7 mouse cellular contexts compared by ENCODE assay signal in the genomic region with DNA sequence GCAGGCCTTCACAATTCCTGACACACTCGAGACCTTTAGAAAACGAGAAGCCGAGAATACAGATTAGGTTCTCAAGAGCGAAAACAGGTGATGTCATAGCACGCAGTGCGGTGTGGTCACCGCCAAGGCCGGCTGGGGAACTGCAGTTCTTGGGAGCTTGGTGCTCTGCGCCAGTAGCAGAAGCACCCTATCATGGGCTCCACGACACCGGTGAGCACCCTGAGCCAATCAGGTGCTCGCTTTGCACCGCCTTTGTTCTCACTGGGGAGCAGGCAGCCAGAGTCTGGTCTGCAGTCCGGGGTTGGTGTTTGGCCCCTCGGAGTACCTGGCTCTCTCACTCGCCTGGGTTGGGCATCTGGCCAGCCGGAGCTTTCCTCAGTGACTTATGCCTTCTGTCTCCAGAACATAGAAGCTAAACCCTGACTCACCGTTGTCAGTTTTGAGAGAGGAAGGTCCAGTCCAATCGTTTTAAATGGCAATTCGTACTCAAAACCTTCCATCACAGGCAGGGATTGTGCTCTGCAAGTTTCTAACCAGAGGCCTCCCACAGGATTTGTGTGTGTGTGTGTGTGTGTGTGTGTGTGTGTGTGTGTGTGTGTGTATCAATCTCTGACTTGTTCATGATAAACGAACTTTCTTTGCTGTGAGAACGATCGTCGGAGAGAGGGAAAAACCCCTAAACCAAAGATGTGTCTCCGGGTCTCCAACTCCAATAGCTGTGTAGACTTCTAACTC. TPM values are rescaled to one million over a fixed set of nuclear protein-coding genes. Genes with fewer than 3 reads are reported as not detected.
DNase-seq lines count a peak whose midpoint lies in the region; ATAC-seq and TF ChIP-seq lines count a peak whose summit lies in the region.

A gene (plus strand): TSS at position 82 of the 735 bp plus-strand sequence.

- H3K4me1 ChIP-seq in embryonic facial prominence, embryonic 11.5 days (ENCODE audit: control insufficient read depth, insufficient read depth, low read length), result peaks cover 4% of the 10 kb centered on the region; the same call in 1 of the 2 replicates
- no peaks in the 10 kb centered on the region for H3K4me1 ChIP-seq in heart, adult 2 months (ENCODE audit: control insufficient read depth, insufficient read depth, low read length)
- H3K4me1 ChIP-seq in kidney, adult 2 months (ENCODE audit: control insufficient read depth, insufficient read depth, low read length), result peaks cover 3% of the 10 kb centered on the region; the same call in 1 of the 2 replicates
- 0 out of 2 replicates have a peak, but pooled peaks cover 2% of the 10 kb centered on the region for H3K4me1 ChIP-seq in limb, embryonic 11.5 days (ENCODE audit: control insufficient read depth, insufficient read depth, low read length)
- peaks cover 19% of the 10 kb centered on the region for H3K4me1 ChIP-seq in midbrain, embryonic 13.5 days (replicated peaks)
- H3K4me1 ChIP-seq in small intestine, adult 2 months (ENCODE audit: control insufficient read depth, insufficient read depth, insufficient read length, low read length), result no peaks in the 10 kb centered on the region

- peak; percentile 36 for ATAC-seq in embryonic facial prominence, embryonic 11.5 days (replicated peaks; ENCODE audit: insufficient number of reproducible peaks, low FRiP score, low TSS enrichment, low read depth)
- ATAC-seq in limb, embryonic 11.5 days (ENCODE audit: insufficient number of reproducible peaks, low FRiP score, low TSS enrichment, low read depth), result peak; percentile 37; the same call in 1 of the 2 replicates
- ATAC-seq in midbrain, embryonic 13.5 days, result peak; percentile 57

- no peaks in the 10 kb centered on the region for H3K9me3 ChIP-seq in embryonic facial prominence, embryonic 11.5 days (replicated peaks; ENCODE audit: control insufficient read depth, low read length)
- H3K9me3 ChIP-seq in limb, embryonic 11.5 days (ENCODE audit: control insufficient read depth, low read length), result no peaks in the 10 kb centered on the region
- no peaks in the 10 kb centered on the region for H3K9me3 ChIP-seq in midbrain, embryonic 13.5 days

- peak; percentile 49 for TF ChIP-seq POLR2A in heart, adult 2 months (IDR thresholded peaks at IDR 0.05; ENCODE audit: insufficient read depth, low read depth, low read length)
- no peak for TF ChIP-seq POLR2A in kidney, adult 2 months (IDR thresholded peaks at IDR 0.05; ENCODE audit: low read depth, low read length)
- peak; percentile 46; the same call in 1 of the 2 replicates for TF ChIP-seq POLR2A in small intestine, adult 2 months (IDR thresholded peaks at IDR 0.05; ENCODE audit: low read depth, low read length)

- H3K36me3 ChIP-seq in embryonic facial prominence, embryonic 11.5 days (replicated peaks; ENCODE audit: control insufficient read depth, insufficient read depth, low read depth, low read length), result no peaks in the 10 kb centered on the region
- no peaks in the 10 kb centered on the region for H3K36me3 ChIP-seq in heart, adult 2 months (ENCODE audit: control insufficient read depth, insufficient read depth, low read length)
- no peaks in the 10 kb centered on the region for H3K36me3 ChIP-seq in kidney, adult 2 months (ENCODE audit: control insufficient read depth, insufficient read depth, low read length)
- no peaks in the 10 kb centered on the region for H3K36me3 ChIP-seq in limb, embryonic 11.5 days (ENCODE audit: control insufficient read depth, insufficient read depth, low read length)
- H3K36me3 ChIP-seq in midbrain, embryonic 13.5 days, result no peaks in the 10 kb centered on the region
- no peaks in the 10 kb centered on the region for H3K36me3 ChIP-seq in small intestine, adult 2 months (ENCODE audit: control insufficient read depth, insufficient read depth, low read length)

- H3K27me3 ChIP-seq in embryonic facial prominence, embryonic 11.5 days (ENCODE audit: control insufficient read depth, insufficient read depth, low read length), result no peaks in the 10 kb centered on the region
- H3K27me3 ChIP-seq in heart, adult 2 months (ENCODE audit: control insufficient read depth, insufficient read depth, low read length), result no peaks in the 10 kb centered on the region
- H3K27me3 ChIP-seq in kidney, adult 2 months (replicated peaks; ENCODE audit: control insufficient read depth, insufficient read depth, low read length), result no peaks in the 10 kb centered on the region
- H3K27me3 ChIP-seq in limb, embryonic 11.5 days (ENCODE audit: control insufficient read depth, insufficient read depth, low read length), result no peaks in the 10 kb centered on the region
- H3K27me3 ChIP-seq in midbrain, embryonic 13.5 days, result no peaks in the 10 kb centered on the region
- H3K27me3 ChIP-seq in small intestine, adult 2 months (ENCODE audit: control insufficient read depth, insufficient read depth, low read length), result no peaks in the 10 kb centered on the region

- H3K9ac ChIP-seq in embryonic facial prominence, embryonic 11.5 days (replicated peaks; ENCODE audit: low read length), result peak within 1 kb of the TSS; percentile 51
- peak within 1 kb of the TSS; percentile 27 for H3K9ac ChIP-seq in heart, adult 2 months (ENCODE audit: low read depth, low read length)
- H3K9ac ChIP-seq in limb, embryonic 11.5 days (ENCODE audit: low read length), result peak within 1 kb of the TSS; percentile 56
- peak within 1 kb of the TSS; percentile 56 for H3K9ac ChIP-seq in midbrain, embryonic 13.5 days (replicated peaks)

- H3K27ac ChIP-seq in embryonic facial prominence, embryonic 11.5 days (replicated peaks; ENCODE audit: low read depth, low read length), result peak within 1 kb of the TSS; percentile 79
- peak within 1 kb of the TSS; percentile 80 for H3K27ac ChIP-seq in heart, adult 2 months
- H3K27ac ChIP-seq in kidney, adult 2 months (ENCODE audit: insufficient read depth, low read depth, low read length), result peak within 1 kb of the TSS; percentile 78
- H3K27ac ChIP-seq in limb, embryonic 11.5 days (replicated peaks; ENCODE audit: low read depth, low read length), result peak within 1 kb of the TSS; percentile 68
- H3K27ac ChIP-seq in midbrain, embryonic 13.5 days, result peak within 1 kb of the TSS; percentile 86
- peak within 1 kb of the TSS; percentile 61 for H3K27ac ChIP-seq in small intestine, adult 2 months (ENCODE audit: insufficient read depth, low read depth, low read length)

- H3K4me2 ChIP-seq in embryonic facial prominence, embryonic 11.5 days (ENCODE audit: low read depth, low read length), result peak within 1 kb of the TSS; percentile 47
- peak within 1 kb of the TSS; percentile 35 for H3K4me2 ChIP-seq in limb, embryonic 11.5 days (ENCODE audit: low read depth, severe bottlenecking)
- peak within 1 kb of the TSS; percentile 62 for H3K4me2 ChIP-seq in midbrain, embryonic 13.5 days (replicated peaks)

- intact Hi-C loops in heart, adult 2 months (cut with DNase I), result loop anchor here (2.0 to 5.0 kb wide), 4 partner anchors 68 to 386 kb away; a partner anchor contains a TSS

- no peaks in the 10 kb centered on the region for H3K79me2 ChIP-seq in heart, adult 2 months (replicated peaks; ENCODE audit: control insufficient read depth, insufficient read depth, low read length)

- TF ChIP-seq CTCF in heart, adult 2 months (IDR thresholded peaks at IDR 0.05), result peak; percentile 61
- TF ChIP-seq CTCF in kidney, adult 2 months (conservative IDR thresholded peaks at IDR 0.05; ENCODE audit: insufficient read depth, insufficient read length, low read depth, low read length), result peak; percentile 41
- TF ChIP-seq CTCF in small intestine, adult 2 months (IDR thresholded peaks at IDR 0.05; ENCODE audit: extremely low read depth, insufficient read length, insufficient replicate concordance, low read depth, low read length), result peak; percentile 31; the same call in 1 of the 2 replicates

- no peak for TF ChIP-seq EP300 in heart, adult 2 months (IDR thresholded peaks at IDR 0.05; ENCODE audit: insufficient read depth, low read depth, low read length)

- H3K4me3 ChIP-seq in embryonic facial prominence, embryonic 11.5 days (ENCODE audit: low read depth, low read length), result peak within 1 kb of the TSS; percentile 18
- peak within 1 kb of the TSS; percentile 67 for H3K4me3 ChIP-seq in heart, adult 2 months
- peak within 1 kb of the TSS; percentile 34 for H3K4me3 ChIP-seq in kidney, adult 2 months (ENCODE audit: insufficient read depth, low read depth, low read length)
- H3K4me3 ChIP-seq in limb, embryonic 11.5 days (ENCODE audit: low read depth, low read length), result peak within 1 kb of the TSS; percentile 67
- H3K4me3 ChIP-seq in midbrain, embryonic 13.5 days (replicated peaks), result peak within 1 kb of the TSS; percentile 94
- H3K4me3 ChIP-seq in small intestine, adult 2 months (ENCODE audit: low read depth, low read length), result peak within 1 kb of the TSS; percentile 57

- peak; percentile 91 for DNase-seq in adrenal gland, postnatal 14 days
- peak; percentile 80 for DNase-seq in embryonic facial prominence, embryonic 11.5 days (ENCODE audit: low spot score)
- peak; percentile 78 to 83 for DNase-seq in heart, adult 2 months
- peak; percentile 82 for DNase-seq in kidney, adult 2 months
- peak; percentile 82 for DNase-seq in limb, embryonic 11.5 days (ENCODE audit: low spot score)

- WGBS in embryonic facial prominence, embryonic 11.5 days, result 3% methylated on average over 25 of the region's 25 CpGs
- 4% methylated on average over 25 of the region's 25 CpGs for WGBS in heart, adult 2 months
- WGBS in kidney, adult 2 months, result 5% methylated on average over 25 of the region's 25 CpGs
- 2% methylated on average over 25 of the region's 25 CpGs for WGBS in limb, embryonic 11.5 days
- 2% methylated on average over 25 of the region's 25 CpGs for WGBS in midbrain, embryonic 13.5 days
- WGBS in small intestine, adult 2 months, result 3% methylated on average over 25 of the region's 25 CpGs

RNA-seq across cellular contexts. Expression of the gene that starts here (rescaled TPM):
- 41.2 and 45.3 TPM in 2 replicates for total RNA-seq in adrenal gland, postnatal 14 days (2021)
- 27.5 and 27.6 TPM in 2 replicates for polyA plus RNA-seq in embryonic facial prominence, embryonic 11.5 days (2014; fragmentation: Nextera tagmentation; extraction: Ambion mirVana)
- 10 to 100 TPM; 21.0 to 23.9 TPM for total RNA-seq in heart, adult 2 months (2021)
- 3.9 and 8.5 TPM in 2 replicates for polyA plus RNA-seq in heart, adult 2 months (2012; rRNA removed)
- 11.1 and 13.0 TPM in 2 replicates for polyA plus RNA-seq in kidney, adult 2 months (2012; rRNA removed)
- polyA plus RNA-seq in limb, embryonic 11.5 days (2014; fragmentation: Nextera tagmentation; extraction: Ambion mirVana), result 26.9 and 29.1 TPM in 2 replicates
- 17.6 and 18.8 TPM in 2 replicates for polyA plus RNA-seq in midbrain, embryonic 13.5 days (2015; fragmentation: Nextera tagmentation; extraction: Ambion mirVana)
- 5.9 and 11.4 TPM in 2 replicates for polyA plus RNA-seq in small intestine, adult 2 months (2012; rRNA removed)

Comparison
In these comparisons a context has a peak if more than half of its experiments do, and no peak if none do; other contexts are left out.
1. Peak in every context shown above with its lines: DNase-seq, ATAC-seq, H3K4me3 ChIP-seq and H3K27ac ChIP-seq.
2. H3K4me3 ChIP-seq: peak in every context shown above with its lines; median percentile 94 in midbrain, embryonic 13.5 days; 67 in heart, adult 2 months; 67 in limb, embryonic 11.5 days; 57 in small intestine, adult 2 months; 34 in kidney, adult 2 months; 18 in embryonic facial prominence, embryonic 11.5 days.